Mouse (Mus musculus): ENCODE data around the gene Hyal1. TPM values are rescaled to one million over a fixed set of nuclear protein-coding genes. Genes with fewer than 3 reads are reported as not detected.

The Hyal1 gene
- total and polyA plus RNA-seq, 3 experiments: 1.3 to 3.4 TPM; not detected in 1

- TF ChIP-seq ZNF384 (IDR thresholded peaks at IDR 0.05; ENCODE audit: low read depth, low read length): peak; percentile 89
- no peak for TF ChIP-seq MAX (IDR thresholded peaks at IDR 0.05; ENCODE audit: low read length)
- no peak; the same call in 1 of the 2 replicates for TF ChIP-seq GABPA (IDR thresholded peaks at IDR 0.05; ENCODE audit: low read depth, low read length)
- peak; percentile 95 for TF ChIP-seq GATA1 (IDR thresholded peaks at IDR 0.05; ENCODE audit: low read depth, low read length)
- peak; percentile 59 for TF ChIP-seq CHD2 (IDR thresholded peaks at IDR 0.05; ENCODE audit: low read length)
- TF ChIP-seq BHLHE40 (IDR thresholded peaks at IDR 0.05; ENCODE audit: borderline replicate concordance, low read depth, low read length): peak; percentile 70
- no peak for TF ChIP-seq USF2 (IDR thresholded peaks at IDR 0.05; ENCODE audit: borderline replicate concordance in 1 of 2, insufficient read depth in 1 of 2, low read depth in 1 of 2, low read length in 2 of 2)
- no peak for TF ChIP-seq MYC (IDR thresholded peaks at IDR 0.05; ENCODE audit: low read depth, low read length)
- TF ChIP-seq POLR2A (IDR thresholded peaks at IDR 0.05; ENCODE audit: control insufficient read depth in 1 of 2, insufficient read depth in 1 of 2, low read depth in 1 of 2, low read length in 2 of 2, poor library complexity in 1 of 2): peak in 1 of 2 experiments; percentile 91; a peak in 2 of 4 replicates
- peak; percentile 93 for TF ChIP-seq SIN3A (IDR thresholded peaks at IDR 0.05; ENCODE audit: low read length)
- peak; percentile 86 to 95 for TF ChIP-seq EP300 (IDR thresholded peaks at IDR 0.05; ENCODE audit: low read depth in 1 of 2, low read length in 2 of 2)
- TF ChIP-seq SMC3 (IDR thresholded peaks at IDR 0.05; ENCODE audit: low read depth, low read length): no peak
- no peak; the same call in 1 of the 2 replicates for TF ChIP-seq ZMIZ1 (IDR thresholded peaks at IDR 0.05; ENCODE audit: low read depth, low read length)
- no peak for TF ChIP-seq E2F4 (IDR thresholded peaks at IDR 0.05; ENCODE audit: borderline replicate concordance, low read depth, low read length)
- peak; percentile 83; the same call in 1 of the 2 replicates for TF ChIP-seq POLR2AphosphoS5 (IDR thresholded peaks at IDR 0.05; ENCODE audit: borderline replicate concordance, low read depth, low read length)
- TF ChIP-seq UBTF (IDR thresholded peaks at IDR 0.05; ENCODE audit: borderline replicate concordance, insufficient read depth, low read depth, low read length): no peak
- TF ChIP-seq ELF1 (IDR thresholded peaks at IDR 0.05; ENCODE audit: low read depth, low read length): no peak; the same call in 1 of the 2 replicates
- peak; percentile 31; the same call in 1 of the 2 replicates for TF ChIP-seq MEF2A (IDR thresholded peaks at IDR 0.05; ENCODE audit: extremely low read depth, insufficient replicate concordance, low read depth, low read length, poor library complexity, severe bottlenecking)
- TF ChIP-seq ZC3H11A (IDR thresholded peaks at IDR 0.05; ENCODE audit: low read depth, low read length): no peak
- TF ChIP-seq POLR2AphosphoS2 (IDR thresholded peaks at IDR 0.05; ENCODE audit: low read length): peak; percentile 94; the same call in 1 of the 2 replicates
- TF ChIP-seq ZKSCAN1 (IDR thresholded peaks at IDR 0.05; ENCODE audit: low read depth, low read length): no peak
Measured at GRCm38 (mm10) chr9:107586974-107587832, 10.5 kb downstream of the Hyal1 start, which contains the start of gene Ifrd2 (continued).

Data from MEL (cell line).